Mouse (Mus musculus) C2C12 (cell line): Measurements from ENCODE around the gene Rtn1.

Experiments used
- CTCF ChIP-seq: IDR thresholded peaks from one replicate; pipeline ENCODE4 v1.5.1; 2011; ENCODE audit not compliant: control insufficient read depth, insufficient read depth, insufficient read length
- MAX ChIP-seq: IDR thresholded peaks from one replicate; pipeline ENCODE4 v1.6.1; 2011; ENCODE audit warnings: mild to moderate bottlenecking, control low read depth
- MYOD1 ChIP-seq: IDR thresholded peaks from one replicate; pipeline ENCODE4 v1.6.1; 2011; ENCODE audit warnings: low read depth; ENCODE audit not compliant: control insufficient read depth, insufficient read length
- USF1 ChIP-seq: IDR thresholded peaks from one replicate; pipeline ENCODE4 v1.6.1; 2011; ENCODE audit warnings: low read depth, mild to moderate bottlenecking, control low read depth, moderate library complexity

DNA sequence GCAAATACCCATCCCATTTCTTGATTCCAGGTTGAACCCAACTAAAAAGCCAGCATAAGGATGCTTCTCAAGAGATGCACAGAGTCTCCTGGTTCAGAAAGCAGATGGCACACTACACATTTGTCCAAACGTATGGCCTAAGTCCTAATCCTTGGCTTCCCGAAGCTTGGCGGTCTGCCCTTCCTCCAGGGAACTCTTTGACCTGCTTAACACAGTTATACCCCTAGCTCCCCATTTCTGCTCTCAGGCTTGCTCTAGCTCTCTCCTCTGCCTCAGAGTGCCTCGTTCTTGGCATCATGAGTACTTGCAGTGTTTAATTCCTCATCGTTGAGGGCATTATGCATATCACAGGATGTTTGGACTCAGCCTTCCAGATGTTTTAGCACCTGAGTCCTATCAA is 38.8 kb downstream of the Rtn1 start:
- no peak for TF ChIP-seq CTCF
- TF ChIP-seq MAX, result no peak
- TF ChIP-seq MYOD1, result no peak
- no peak for TF ChIP-seq USF1
